Mouse (Mus musculus) kidney, adult 9 months (tissue): ENCODE measurements around the gene Inpp4a.

ENCODE experiments used
- DNase-seq: peaks from one replicate; pipeline ENCODE4 v3.0.0; 2022

The Inpp4a gene

DNA sequence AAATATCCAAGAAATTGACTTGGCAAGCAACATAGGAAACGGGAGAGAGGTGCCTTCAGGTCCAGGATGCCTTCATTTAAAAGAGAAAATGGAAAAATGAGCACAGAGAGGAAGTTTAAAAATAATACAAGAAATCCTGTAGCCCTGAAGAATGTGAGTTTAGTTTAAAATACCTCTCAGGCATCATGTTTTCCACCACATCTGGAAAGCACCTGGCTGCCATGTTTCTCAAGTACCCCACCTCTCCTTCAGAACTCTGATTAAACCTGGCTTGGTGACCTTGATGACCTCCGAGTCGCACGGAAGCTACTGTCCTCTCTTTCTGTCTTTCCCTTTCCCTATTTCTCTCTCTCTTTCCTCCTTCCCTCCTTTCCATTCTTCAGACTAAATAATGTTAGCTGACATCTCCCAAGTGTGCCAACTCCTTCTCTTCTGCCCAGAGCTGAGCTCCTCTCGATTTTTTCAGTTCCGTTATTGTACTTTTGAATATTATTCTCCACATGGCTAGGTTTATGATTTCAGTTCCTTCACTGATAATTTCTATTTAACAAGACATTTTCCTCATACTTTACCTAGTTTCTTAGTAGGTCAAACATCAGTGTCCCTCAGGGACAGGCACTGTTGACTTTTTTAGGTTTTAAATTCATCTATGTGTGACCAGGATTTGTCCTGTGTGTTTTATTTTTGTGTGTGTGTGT lies 59.9 kb downstream of the Inpp4a start:
- DNase-seq, result no peak

DNA sequence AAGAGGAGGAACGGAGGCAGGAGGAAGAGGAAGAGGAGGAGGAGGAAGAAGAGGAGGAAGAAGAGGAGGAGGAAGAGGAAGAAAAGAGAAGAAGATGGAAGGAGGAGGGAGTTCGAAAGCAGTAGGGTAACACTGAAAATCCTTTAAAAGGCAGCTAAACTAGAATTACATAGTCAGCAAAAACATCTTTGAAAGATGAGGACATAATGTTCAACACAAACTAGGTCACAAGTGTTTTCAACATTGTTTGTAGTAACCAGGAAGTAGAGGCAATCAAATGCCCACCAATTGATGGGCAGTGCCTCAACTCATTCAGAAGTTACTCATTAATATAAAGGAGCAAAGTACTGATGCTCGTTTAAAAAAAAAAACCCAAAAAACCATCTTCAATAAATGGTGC lies 61.1 kb downstream of the Inpp4a start:
- DNase-seq, result no peak

GRCm38 (mm10) chr1:37362721-37363120 lies 63.1 kb downstream of the Inpp4a start:
- no peak for DNase-seq

- DNase-seq, result no peak
Measured at GRCm38 (mm10) chr1:37368125-37368524, 68.5 kb downstream of the Inpp4a start.

- no peak for DNase-seq
Measured at GRCm38 (mm10) chr1:37368768-37369385, 69.2 kb downstream of the Inpp4a start.

- no peak for DNase-seq
Measured at GRCm38 (mm10) chr1:37376177-37376576, 76.5 kb downstream of the Inpp4a start.

- DNase-seq, result no peak
Measured at GRCm38 (mm10) chr1:37376751-37377150, 77.1 kb downstream of the Inpp4a start.

DNA sequence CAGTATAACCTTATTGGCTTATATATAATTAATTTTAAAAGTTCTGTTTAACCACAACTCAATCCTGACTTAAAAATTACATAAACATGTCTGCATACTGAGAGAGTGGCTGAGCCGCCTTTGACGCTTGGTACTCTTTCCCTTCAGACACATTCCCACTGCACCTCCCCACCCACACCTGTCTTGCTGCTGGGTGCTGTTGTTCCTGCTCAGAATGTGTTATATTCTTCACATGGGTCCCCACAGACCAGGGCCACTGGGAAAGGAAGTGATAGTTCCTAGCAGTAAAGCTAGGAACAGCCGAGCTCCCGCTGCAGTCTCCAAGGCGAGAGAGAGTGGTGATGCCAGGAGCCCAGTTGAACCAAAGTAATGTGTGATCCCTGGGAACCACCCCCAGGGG lies 78.4 kb downstream of the Inpp4a start:
- no peak for DNase-seq

DNA sequence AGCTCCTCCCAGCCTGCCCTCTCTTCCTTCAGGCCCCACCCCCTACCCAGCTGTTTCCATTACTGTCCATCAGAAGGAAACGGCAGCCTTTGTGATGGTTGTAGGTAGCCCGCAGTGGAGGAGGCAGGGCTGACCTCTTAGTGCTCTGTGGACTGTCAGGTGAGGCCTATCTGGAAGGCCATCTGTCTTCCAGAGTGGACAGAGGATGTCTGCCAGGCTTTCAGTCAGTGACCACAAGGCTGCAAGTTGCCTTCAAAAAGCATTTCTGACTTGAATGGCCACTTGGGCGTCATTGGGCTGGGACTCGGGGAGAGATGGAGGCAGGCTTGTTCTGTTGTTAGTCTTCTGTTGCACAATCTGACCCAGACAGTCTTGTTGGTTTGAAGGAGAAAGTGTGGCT lies 79.9 kb downstream of the Inpp4a start:
- DNase-seq, result no peak

- DNase-seq, result no peak
Measured at GRCm38 (mm10) chr1:37380913-37381312, 81.2 kb downstream of the Inpp4a start.

DNA sequence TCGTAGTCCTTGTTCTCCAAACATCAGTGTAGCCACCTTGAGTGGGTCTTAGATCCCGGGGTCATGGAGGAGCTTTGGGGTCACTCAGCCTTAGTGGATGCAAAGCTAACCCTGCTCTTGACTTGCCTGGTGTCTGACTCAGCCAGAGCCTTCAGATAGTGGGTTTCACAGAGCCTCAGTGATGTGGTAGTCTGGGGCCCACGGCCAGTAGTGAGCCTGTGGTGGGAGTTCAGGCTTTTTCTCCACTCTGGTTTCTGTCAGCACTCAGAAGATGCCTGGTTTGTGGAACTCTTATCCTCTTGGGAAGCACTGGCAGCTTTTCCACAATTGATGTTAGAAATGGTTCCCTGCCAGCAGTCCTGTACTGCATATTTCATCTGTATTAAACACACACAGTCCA lies 84.6 kb downstream of the Inpp4a start:
- no peak for DNase-seq

DNA sequence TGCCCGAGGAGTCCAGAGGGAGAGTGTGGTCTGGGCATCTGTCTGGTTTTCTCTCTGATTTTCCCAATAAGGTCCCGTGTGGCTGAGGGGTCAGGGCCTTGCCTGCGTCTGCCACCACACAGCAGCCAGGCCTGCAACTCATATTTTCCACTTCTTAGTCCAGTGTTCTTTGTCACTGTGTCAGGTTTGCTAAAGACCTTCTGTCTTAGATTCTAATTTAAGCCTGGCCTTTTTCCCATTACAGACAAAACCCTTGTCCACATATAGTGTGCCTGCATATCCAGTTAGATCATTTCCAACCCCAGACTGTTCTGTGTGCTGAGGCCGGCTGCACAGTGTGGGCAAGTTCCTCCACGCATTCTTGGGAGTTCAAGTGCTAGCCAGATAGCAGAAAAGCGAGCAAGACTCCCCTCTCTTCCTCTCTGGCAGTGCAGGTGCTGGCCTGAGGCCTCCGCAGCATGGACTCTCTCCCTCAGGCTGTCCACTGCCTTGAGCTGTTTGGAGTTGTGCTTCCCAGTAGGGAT lies 86.8 kb downstream of the Inpp4a start:
- DNase-seq, result no peak

DNA sequence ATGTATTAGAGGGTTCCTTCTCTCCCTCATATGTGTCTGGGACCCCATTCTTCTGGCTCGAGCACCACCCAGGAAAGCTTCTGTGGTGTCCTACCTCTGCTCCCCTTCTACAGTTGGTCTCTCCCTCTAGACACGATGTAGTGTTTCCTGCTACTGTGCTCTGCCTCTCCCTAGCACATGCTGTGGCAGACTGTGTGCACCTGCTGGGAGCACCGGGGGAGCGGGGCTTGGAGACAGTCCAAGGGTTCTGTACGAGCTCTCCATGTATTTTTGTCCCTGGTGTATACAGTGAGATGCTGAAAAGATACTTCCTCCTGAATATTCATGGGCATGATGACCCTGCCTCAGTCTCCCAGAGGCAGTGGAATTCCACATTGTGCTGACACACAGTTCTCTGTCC lies 93.5 kb downstream of the Inpp4a start:
- DNase-seq, result no peak

- peak; percentile 79 for DNase-seq
Measured at GRCm38 (mm10) chr1:37396481-37396880, 96.8 kb downstream of the Inpp4a start.

GRCm38 (mm10) chr1:37398961-37399360 lies 99.3 kb downstream of the Inpp4a start:
- DNase-seq, result no peak

- DNase-seq, result no peak
Measured at GRCm38 (mm10) chr1:37399734-37400133, 100.1 kb downstream of the Inpp4a start.

DNA sequence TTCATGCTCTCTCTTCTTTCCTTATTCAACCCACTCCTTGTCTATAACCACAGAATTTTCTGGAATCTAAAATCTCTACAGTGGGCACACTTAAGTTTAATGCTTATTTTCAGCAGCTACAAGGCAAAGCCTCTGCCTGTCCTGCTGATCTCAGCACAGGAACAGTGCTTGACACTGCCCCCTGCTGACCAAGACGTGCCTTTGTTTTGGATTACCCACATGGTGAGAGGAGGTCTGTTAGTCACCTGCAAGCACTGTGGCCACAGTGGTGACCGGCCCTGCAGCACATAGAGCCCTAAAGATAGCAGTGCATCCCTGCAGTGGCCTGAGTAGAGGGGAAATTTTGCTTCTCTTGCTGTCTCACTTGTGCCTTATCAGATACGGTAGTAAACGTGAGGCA lies 102.0 kb downstream of the Inpp4a start:
- DNase-seq, result peak; percentile 67

- DNase-seq, result no peak
Measured at GRCm38 (mm10) chr1:37405137-37405536, 105.5 kb downstream of the Inpp4a start.

GRCm38 (mm10) chr1:37407228-37407627 lies 107.6 kb downstream of the Inpp4a start:
- no peak for DNase-seq

GRCm38 (mm10) chr1:37408059-37408458 lies 108.4 kb downstream of the Inpp4a start:
- DNase-seq, result no peak

- DNase-seq, result no peak
Measured at GRCm38 (mm10) chr1:37408678-37409077, 109.0 kb downstream of the Inpp4a start.

DNA sequence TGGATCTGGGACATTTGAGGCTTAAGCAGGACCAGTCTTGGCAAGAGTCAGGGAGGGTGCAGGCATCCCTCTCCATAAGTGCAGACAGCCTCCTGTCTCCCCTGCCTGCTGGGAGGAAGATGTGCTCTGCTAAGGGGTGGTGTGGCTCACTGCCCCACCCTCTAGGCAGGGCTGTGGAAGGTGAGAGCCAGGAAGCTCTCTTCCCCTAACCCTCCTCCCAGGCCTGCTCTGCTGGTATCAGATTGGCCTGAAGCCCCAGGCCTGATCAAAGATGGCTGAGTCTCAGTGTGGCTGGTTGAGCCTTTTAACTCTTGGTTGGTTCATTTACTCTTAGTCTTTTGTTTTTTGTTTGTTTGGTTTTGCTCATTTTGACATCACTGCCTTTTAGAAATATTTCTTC lies 110.0 kb downstream of the Inpp4a start:
- no peak for DNase-seq

DNA sequence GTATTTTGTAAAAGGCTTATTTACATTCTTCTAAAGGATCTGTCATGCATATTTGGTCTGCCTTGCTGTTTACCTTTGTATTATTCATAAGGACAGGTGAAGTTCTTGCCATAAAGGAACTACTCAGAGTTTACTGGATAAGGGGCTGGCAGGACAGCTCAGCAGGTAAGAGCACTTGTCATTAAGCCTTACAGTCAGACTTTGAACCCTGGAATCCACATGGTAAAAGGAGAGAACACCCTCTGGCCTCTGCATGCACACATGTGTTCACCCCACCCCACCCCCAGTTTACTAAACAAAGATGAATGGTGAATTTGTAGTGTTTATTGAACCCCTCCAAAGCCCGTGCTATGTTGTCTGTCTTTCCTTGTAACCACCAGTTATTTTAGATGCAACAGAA lies 115.7 kb downstream of the Inpp4a start:
- no peak for DNase-seq

DNA sequence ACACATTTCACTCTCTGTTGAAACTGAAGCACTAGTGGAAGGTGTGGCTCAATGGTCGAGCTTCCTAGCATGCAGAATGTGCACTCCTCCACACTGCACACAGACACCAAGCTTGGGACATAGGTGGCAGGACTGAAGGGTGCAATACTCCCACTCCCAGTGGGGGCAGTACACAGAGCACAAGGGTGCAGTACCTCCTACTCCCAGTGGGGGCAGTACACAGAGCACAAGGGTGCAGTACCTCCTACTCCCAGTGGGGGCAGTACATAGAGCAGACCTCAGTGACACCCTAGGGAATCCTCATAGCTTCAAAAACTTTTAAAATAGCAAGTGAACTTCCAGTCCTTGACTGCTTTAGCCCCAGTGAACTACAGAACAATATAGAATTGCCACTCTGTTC lies 119.8 kb downstream of the Inpp4a start:
- DNase-seq, result peak; percentile 54
